Mouse (Mus musculus) brain, embryonic 14.5 days (tissue): Measurements from ENCODE around the gene Sec24b. TPM values are rescaled to one million over a fixed set of nuclear protein-coding genes. Genes with fewer than 3 reads are reported as not detected.

Source experiments
- DNase-seq: peaks from one replicate; pipeline ENCODE4 v3.0.0-alpha.2; 2011; ENCODE audit warnings: low read depth
- CTCF ChIP-seq: fragments of 200-500 bp; IDR thresholded peaks from 2 replicates; pipeline ENCODE4 v1.5.1; 2012; ENCODE audit warnings: inconsistent platforms, mild to moderate bottlenecking, moderate library complexity, borderline replicate concordance; ENCODE audit not compliant: insufficient read depth, insufficient read length; ENCODE audit errors: extremely low read depth
- POLR2A ChIP-seq: fragments of 200-500 bp; IDR thresholded peaks from 2 replicates; pipeline ENCODE4 v1.6.1; 2012; ENCODE audit warnings: mild to moderate bottlenecking, inconsistent platforms, borderline replicate concordance; ENCODE audit not compliant: poor library complexity, insufficient read depth, insufficient read length, severe bottlenecking; ENCODE audit errors: extremely low read depth
- polyA plus RNA-seq: library from polyadenylated mRNA; depleted of rRNA; stranded (reverse); fragments of >200 nt; gene quantifications from 2 replicates; pipeline ENCODE4 v1.2.3, GENCODE M21; 2012; rRNA removed

Gene Sec24b
- polyA plus RNA-seq, 1 experiment: 82.0 TPM

DNA sequence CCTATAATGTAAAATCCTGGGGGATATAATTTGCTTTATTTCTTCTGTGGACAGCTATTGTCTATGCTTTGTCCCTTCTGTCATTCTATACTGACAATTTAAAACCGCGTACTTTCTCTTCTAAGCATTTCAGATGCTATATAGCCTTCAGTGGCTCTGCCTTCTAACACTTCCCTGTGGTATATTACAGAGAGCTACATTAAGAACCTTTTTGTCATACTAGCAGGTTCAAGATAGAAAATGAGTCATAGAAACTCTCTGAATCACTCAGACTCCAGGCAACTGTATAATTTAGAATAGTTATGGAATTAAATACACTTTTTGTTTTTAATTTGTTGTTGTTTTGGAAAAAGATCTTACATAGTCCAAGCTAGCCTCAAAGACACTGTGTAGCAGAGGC is 120.6 kb downstream of the Sec24b start:
- TF ChIP-seq POLR2A (no peak), CTCF (no peak)

DNA sequence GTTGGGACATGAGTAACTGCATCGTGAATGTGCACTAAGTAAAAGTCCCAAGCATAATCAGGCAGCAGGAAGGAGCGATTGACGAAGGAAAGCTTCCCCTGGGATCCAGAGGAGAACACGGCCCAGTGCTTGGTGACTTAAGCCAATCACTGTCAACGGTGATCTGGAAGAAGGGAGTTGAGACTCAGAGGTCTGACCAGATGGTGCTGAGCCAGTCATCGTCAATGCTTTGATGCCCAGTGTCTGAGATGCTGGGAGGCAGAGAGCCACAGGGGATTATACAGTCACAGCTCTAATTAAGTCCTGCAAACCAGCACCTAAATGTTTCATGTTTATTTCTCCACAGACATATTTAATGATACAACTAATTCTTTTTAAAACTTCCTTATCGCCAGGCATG is 122.3 kb downstream of the Sec24b start:
- DNase-seq: peak; percentile 31
- TF ChIP-seq POLR2A: no peak
- TF ChIP-seq CTCF: no peak

More for the DNA sequence above, 120.6 kb downstream of the Sec24b start:
- no peak for DNase-seq

DNA sequence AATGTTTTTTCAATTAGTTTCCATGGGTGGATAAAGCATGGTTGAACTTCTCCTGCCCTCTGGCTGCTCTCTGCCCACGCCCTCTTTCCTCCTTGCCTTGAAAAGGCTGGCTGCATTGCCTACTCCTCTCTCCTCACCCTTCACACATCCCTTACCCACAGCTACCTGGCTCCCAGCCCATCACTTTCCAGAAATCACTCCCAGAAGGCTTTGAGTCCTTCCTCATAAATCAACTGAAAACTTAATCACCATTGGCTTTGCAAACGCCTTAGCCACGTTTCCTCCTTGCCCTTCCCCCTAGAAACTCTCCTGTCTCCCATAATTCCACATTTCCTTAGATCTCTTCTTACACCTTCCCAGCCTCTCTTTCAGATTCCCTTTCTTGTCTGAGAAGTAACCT is 123.5 kb downstream of the Sec24b start:
- TF ChIP-seq CTCF: no peak
- no peak for TF ChIP-seq POLR2A
- DNase-seq: no peak

DNA sequence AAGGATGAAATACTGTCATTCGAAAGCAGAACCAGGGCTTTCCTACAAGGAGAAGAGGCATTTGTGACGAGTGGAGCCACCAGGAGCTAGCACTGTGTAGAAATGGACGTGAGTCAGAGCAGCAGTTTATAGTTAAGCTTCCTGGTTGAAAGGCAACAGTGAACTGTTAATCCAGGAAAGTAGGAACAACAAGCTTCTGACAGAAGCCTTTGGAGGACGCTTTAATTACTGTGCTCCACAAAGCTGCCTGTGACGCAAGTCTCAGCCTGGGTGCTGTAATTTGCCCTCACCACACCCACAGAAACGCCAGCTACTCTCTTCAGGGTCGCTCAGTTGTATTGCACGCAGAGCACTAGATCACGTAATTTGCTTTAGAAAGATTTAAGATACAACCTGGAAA is 124.8 kb downstream of the Sec24b start:
- TF ChIP-seq POLR2A: no peak
- TF ChIP-seq CTCF: no peak
- peak; percentile 34 for DNase-seq

Other genes starting within 250 kb of the Sec24b start
- 0.59 and 1.2 TPM in 2 replicates for gene Rrh, start 239.0 kb downstream of the Sec24b start, polyA plus RNA-seq
- gene Gar1, start 230.2 kb downstream of the Sec24b start, polyA plus RNA-seq: 56.6 and 57.6 TPM in 2 replicates
- gene Cfi, start 225.7 kb downstream of the Sec24b start, polyA plus RNA-seq: 0.04 and 0.21 TPM in 2 replicates
- 23.5 and 23.9 TPM in 2 replicates for gene Pla2g12a, start 182.9 kb downstream of the Sec24b start, polyA plus RNA-seq
- gene Casp6, start 160.1 kb downstream of the Sec24b start, polyA plus RNA-seq: 26.4 and 38.0 TPM in 2 replicates
- 3.0 and 3.8 TPM in 2 replicates for gene Mcub, start 91.3 kb downstream of the Sec24b start, polyA plus RNA-seq
- 8.6 and 10.1 TPM in 2 replicates for gene Col25a1, start 69.9 kb upstream of the Sec24b start, polyA plus RNA-seq